ENCODE assay signal across 10 mouse cellular contexts in the genomic region with DNA sequence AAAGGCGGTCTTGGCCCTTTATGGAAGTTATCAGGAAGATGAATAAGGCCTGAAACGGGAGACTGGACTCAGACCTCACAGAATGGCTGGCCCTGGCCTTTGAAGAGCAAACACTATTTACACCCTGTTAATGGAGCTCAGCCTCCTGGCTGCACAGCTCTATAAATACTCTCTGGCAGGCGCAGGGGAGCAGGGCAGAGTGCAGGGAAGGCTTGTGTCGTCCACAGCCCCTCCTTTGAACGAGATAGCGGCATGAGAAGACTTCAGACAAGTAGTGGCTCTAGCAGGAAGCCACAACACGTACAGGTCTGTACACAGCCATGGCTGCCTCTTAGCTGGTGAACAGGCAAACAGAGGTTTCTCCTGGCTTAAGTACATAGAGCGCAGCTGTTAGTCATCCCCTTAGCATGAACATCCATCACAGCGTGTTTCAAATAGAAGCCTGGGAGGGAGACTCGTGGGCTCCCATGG.
A peak's percentile ranks its signal among the peaks of the same experiment; 100 is the strongest.
DNase-seq lines count a peak whose midpoint lies in the region; ATAC-seq and TF ChIP-seq lines count a peak whose summit lies in the region.
"Had no signal": no experiment of that assay in that cellular context is flagged by ENCODE, and none has a peak within 500 bp of the region (broad histone marks: within the 10 kb centered on the region; RNA-seq: fewer than 3 reads in every experiment).

No protein-coding gene starts in this region.

- H3K4me1 ChIP-seq in intestine, embryonic 14.5 days (replicated peaks; ENCODE audit: control insufficient read depth, insufficient read depth, low read length), result peaks cover 21% of the 10 kb centered on the region
- H3K4me1 ChIP-seq in intestine, postnatal 0 days (replicated peaks; ENCODE audit: control insufficient read depth, insufficient read depth, low read length), result no peaks in the 10 kb centered on the region
- peaks cover 14% of the 10 kb centered on the region for H3K4me1 ChIP-seq in heart, embryonic 15.5 days (replicated peaks)
- H3K4me1 ChIP-seq in midbrain, embryonic 15.5 days, result peaks cover 12% of the 10 kb centered on the region
- H3K4me1 ChIP-seq: forebrain, embryonic 13.5 days had no signal

- peak overlapping the region; percentile 27; the same call in 1 of the 2 replicates for H3K4me2 ChIP-seq in intestine, embryonic 14.5 days (ENCODE audit: low read length)
- H3K4me2 ChIP-seq in intestine, postnatal 0 days (replicated peaks; ENCODE audit: low read depth), result no peak overlapping the region; the same call in 1 of the 2 replicates
- peak overlapping the region; percentile 37 for H3K4me2 ChIP-seq in heart, embryonic 15.5 days
- H3K4me2 ChIP-seq in midbrain, embryonic 15.5 days, result no peak overlapping the region
- H3K4me2 ChIP-seq: forebrain, embryonic 13.5 days had no signal

- DNase-seq in intestine, embryonic 14.5 days (ENCODE audit: low spot score), result peak; percentile 77
- DNase-seq in brain, embryonic 14.5 days (ENCODE audit: low read depth), result peak; percentile 40
- DNase-seq in left cerebral cortex, postnatal 10 days (ENCODE audit: extremely low spot score in 1 of 2, low spot score in 2 of 2), result no peak
- DNase-seq in cerebellum, adult 9-10 months, result no peak
- DNase-seq: right cerebral cortex, postnatal 25 days had no signal

- H3K27ac ChIP-seq in intestine, embryonic 14.5 days (ENCODE audit: low read depth), result peak overlapping the region; percentile 62
- H3K27ac ChIP-seq in intestine, postnatal 0 days (ENCODE audit: low read depth, low read length), result no peak overlapping the region
- peak overlapping the region; percentile 14 for H3K27ac ChIP-seq in heart, embryonic 15.5 days
- 0 out of 2 replicates have a peak overlapping the region, but pooled peaks have one; percentile 13 for H3K27ac ChIP-seq in midbrain, embryonic 15.5 days
- H3K27ac ChIP-seq: forebrain, embryonic 13.5 days had no signal

- no peak for TF ChIP-seq CTCF in intestine, postnatal 0 days (IDR thresholded peaks at IDR 0.05; ENCODE audit: low read depth)
- no peak for TF ChIP-seq CTCF in brain, embryonic 14.5 days (IDR thresholded peaks at IDR 0.05; ENCODE audit: borderline replicate concordance, extremely low read depth, insufficient read depth, insufficient read length)

- 12% methylated on average over 10 of the region's 10 CpGs for WGBS in intestine, embryonic 14.5 days
- WGBS in intestine, postnatal 0 days, result 15% methylated on average over 10 of the region's 10 CpGs
- 21% methylated on average over 10 of the region's 10 CpGs for WGBS in heart, embryonic 15.5 days
- WGBS in midbrain, embryonic 15.5 days, result 44% methylated on average over 10 of the region's 10 CpGs

- no peak overlapping the region for H3K4me3 ChIP-seq in intestine, embryonic 14.5 days (ENCODE audit: low read depth, low read length)
- no peak overlapping the region for H3K4me3 ChIP-seq in intestine, postnatal 0 days (ENCODE audit: low read depth, low read length)
- no peak overlapping the region for H3K4me3 ChIP-seq in heart, embryonic 15.5 days
- H3K4me3 ChIP-seq in midbrain, embryonic 15.5 days, result no peak overlapping the region
- H3K4me3 ChIP-seq: forebrain, embryonic 13.5 days had no signal

- intact Hi-C loops in left cerebral cortex, postnatal 10 days (cut with DNase I), result no loop called here

- no peak overlapping the region for H3K9ac ChIP-seq in intestine, embryonic 14.5 days (ENCODE audit: low read length)
- no peak overlapping the region for H3K9ac ChIP-seq in intestine, postnatal 0 days (ENCODE audit: low read depth, low read length)
- no peak overlapping the region for H3K9ac ChIP-seq in heart, embryonic 15.5 days
- no peak overlapping the region for H3K9ac ChIP-seq in midbrain, embryonic 15.5 days
- H3K9ac ChIP-seq: forebrain, embryonic 13.5 days had no signal

- TF ChIP-seq POLR2A in brain, embryonic 14.5 days (IDR thresholded peaks at IDR 0.05; ENCODE audit: borderline replicate concordance, extremely low read depth, insufficient read depth, insufficient read length, poor library complexity, severe bottlenecking), result no peak

- peak; percentile 59 for ATAC-seq in intestine, embryonic 14.5 days (replicated peaks; ENCODE audit: low FRiP score, low TSS enrichment, low read depth)
- ATAC-seq in intestine, postnatal 0 days, result no peak
- peak; percentile 47; the same call in 1 of the 2 replicates for ATAC-seq in heart, embryonic 15.5 days (replicated peaks; ENCODE audit: insufficient number of reproducible peaks, insufficient read depth, low FRiP score, low read depth)
- no peak for ATAC-seq in midbrain, embryonic 15.5 days (replicated peaks)
- no peak for ATAC-seq in monocyte, adult 5-6 weeks (replicated peaks; ENCODE audit: insufficient number of reproducible peaks, low FRiP score, low TSS enrichment, poor library complexity, severe bottlenecking)
- ATAC-seq: forebrain, embryonic 13.5 days had no signal

- H3K9me3 ChIP-seq in intestine, embryonic 14.5 days (ENCODE audit: control insufficient read depth, low read length), result no peaks in the 10 kb centered on the region
- no peaks in the 10 kb centered on the region for H3K9me3 ChIP-seq in intestine, postnatal 0 days (ENCODE audit: control insufficient read depth)
- H3K9me3 ChIP-seq in heart, embryonic 15.5 days (replicated peaks), result no peaks in the 10 kb centered on the region
- H3K9me3 ChIP-seq in midbrain, embryonic 15.5 days, result no peaks in the 10 kb centered on the region
- H3K9me3 ChIP-seq: forebrain, embryonic 13.5 days had no signal

- peaks cover 23% of the 10 kb centered on the region; the same call in 1 of the 2 replicates for H3K27me3 ChIP-seq in intestine, embryonic 14.5 days (replicated peaks; ENCODE audit: control insufficient read depth, insufficient read depth, low read length)
- H3K27me3 ChIP-seq in intestine, postnatal 0 days (replicated peaks; ENCODE audit: control insufficient read depth, insufficient read depth, low read length), result no peaks in the 10 kb centered on the region
- H3K27me3 ChIP-seq in heart, embryonic 15.5 days, result peaks cover 3% of the 10 kb centered on the region; the same call in 1 of the 2 replicates
- H3K27me3 ChIP-seq in midbrain, embryonic 15.5 days (replicated peaks), result 0 out of 2 replicates have a peak, but pooled peaks cover 4% of the 10 kb centered on the region

- H3K36me3 ChIP-seq in intestine, embryonic 14.5 days (ENCODE audit: control insufficient read depth, insufficient read depth, low read length), result no peaks in the 10 kb centered on the region
- H3K36me3 ChIP-seq in intestine, postnatal 0 days (ENCODE audit: control insufficient read depth, insufficient read depth), result no peaks in the 10 kb centered on the region
- no peaks in the 10 kb centered on the region for H3K36me3 ChIP-seq in heart, embryonic 15.5 days
- no peaks in the 10 kb centered on the region for H3K36me3 ChIP-seq in midbrain, embryonic 15.5 days (replicated peaks)

Comparison
In these comparisons a context has a peak if more than half of its experiments do, and no peak if none do; other contexts are left out.
1. ATAC-seq: peak in intestine, embryonic 14.5 days (single experiment) and heart, embryonic 15.5 days (single experiment); none in intestine, postnatal 0 days (single experiment), midbrain, embryonic 15.5 days (single experiment) and monocyte, adult 5-6 weeks (single experiment).
2. H3K4me2 ChIP-seq: peak in intestine, embryonic 14.5 days (single experiment) and heart, embryonic 15.5 days (single experiment); none in intestine, postnatal 0 days (single experiment) and midbrain, embryonic 15.5 days (single experiment).
3. DNase-seq: peak in intestine, embryonic 14.5 days (single experiment) and brain, embryonic 14.5 days (single experiment); none in left cerebral cortex, postnatal 10 days (0 of 2) and cerebellum, adult 9-10 months (single experiment).